Mouse (Mus musculus): ENCODE results near the gene Atxn2. TPM values are rescaled to one million over a fixed set of nuclear protein-coding genes. Genes with fewer than 3 reads are reported as not detected.
"Not testable (repeated sequence)": the region's sequence is repeated elsewhere in the genome, so short reads cannot be mapped to it uniquely, and the experiment has no call there.

The Atxn2 gene
- total RNA-seq, 2 experiments from 2014 or later = 228 to 234 TPM

DNA sequence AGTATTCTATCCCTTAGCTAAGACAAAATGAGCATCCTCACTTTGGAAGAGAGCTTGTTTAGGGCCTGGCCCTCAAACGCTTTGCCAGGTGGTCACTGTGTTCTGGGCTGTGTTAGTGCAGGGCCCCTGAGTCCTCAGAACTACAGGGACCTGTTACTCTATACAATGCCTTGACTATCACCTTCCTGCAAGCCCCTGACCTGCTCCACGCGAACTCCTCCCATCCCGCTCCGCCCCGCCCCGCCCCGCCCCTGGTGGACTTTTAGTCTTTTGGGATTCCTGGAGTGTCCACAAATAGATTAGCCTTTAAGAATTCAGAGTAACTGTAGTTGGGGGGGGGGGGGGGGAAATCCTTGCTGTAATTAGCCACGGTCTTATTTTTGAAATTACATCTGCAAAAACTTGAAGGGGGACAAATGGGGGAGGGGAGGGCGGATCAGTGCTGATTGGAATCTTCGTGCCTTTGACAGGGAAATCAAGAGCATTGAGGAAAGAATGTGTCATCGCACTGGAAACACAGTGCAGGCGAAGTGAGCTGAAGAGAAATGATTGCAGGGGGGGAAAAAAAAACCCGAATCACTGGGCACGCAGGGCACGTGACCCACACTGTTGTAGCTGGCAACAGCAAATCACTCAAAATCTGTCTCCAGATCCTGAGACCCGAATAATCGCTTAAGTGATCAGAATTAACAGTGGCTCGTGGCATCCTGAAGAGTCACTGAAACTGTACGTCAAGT, 6.5 kb upstream of the Atxn2 start:
- peak in 1 of 2 experiments; percentile 34 for DNase-seq (ENCODE audit: low spot score in 2 of 2)
- intact Hi-C loops (cut with DNase I) = no loop called here

DNA sequence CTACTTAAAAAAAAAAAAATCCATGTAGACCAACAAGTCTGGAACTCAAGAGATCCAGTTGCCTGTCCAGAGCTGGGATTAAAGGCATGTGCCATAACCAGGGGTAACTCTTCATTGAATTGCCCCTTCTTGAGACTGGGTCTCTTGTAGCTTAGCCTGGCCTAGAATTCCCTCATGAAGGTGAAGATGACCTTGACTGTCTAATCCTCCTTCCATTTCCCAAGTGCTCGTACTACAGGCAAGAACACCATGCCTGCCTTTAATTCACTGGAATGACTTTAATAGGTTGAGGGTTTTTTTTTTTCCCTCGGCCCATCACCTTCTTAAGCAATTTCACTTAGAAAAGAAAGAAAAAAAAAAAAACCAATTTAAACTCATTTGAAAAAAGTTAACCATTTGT, 735 bp upstream of the Atxn2 start:
- intact Hi-C loops (cut with DNase I) = loop anchor here (5.0 to 10.0 kb wide), 4 partner anchors 48 to 444 kb away; partner anchors contain the start of genes Acad10, Brap, Ppp1cc and Sh2b3
- DNase-seq (ENCODE audit: low spot score in 2 of 2) = no peak

DNA sequence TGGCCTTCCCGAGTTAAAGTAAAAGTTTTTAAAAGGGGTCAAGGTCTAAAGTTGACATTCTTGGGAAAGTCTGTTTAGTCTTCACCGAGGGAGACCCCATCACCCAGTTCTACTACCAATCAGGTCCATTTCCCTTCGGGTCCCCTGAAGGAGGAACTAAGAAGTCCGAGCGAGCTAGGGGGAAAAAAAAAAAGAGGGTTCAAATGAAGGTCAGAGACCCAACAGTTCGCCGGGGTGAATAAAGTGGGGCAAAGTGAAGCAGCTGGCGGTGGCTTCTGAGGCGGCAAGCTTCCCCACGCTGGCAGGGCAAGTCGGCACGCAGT, 325 bp upstream of the Atxn2 start:
- intact Hi-C loops (cut with DNase I) = loop anchor here (5.0 to 10.0 kb wide), 4 partner anchors 49 to 444 kb away; partner anchors contain the start of genes Acad10, Brap, Ppp1cc and Sh2b3
- DNase-seq (ENCODE audit: low spot score in 2 of 2) = no peak

DNA sequence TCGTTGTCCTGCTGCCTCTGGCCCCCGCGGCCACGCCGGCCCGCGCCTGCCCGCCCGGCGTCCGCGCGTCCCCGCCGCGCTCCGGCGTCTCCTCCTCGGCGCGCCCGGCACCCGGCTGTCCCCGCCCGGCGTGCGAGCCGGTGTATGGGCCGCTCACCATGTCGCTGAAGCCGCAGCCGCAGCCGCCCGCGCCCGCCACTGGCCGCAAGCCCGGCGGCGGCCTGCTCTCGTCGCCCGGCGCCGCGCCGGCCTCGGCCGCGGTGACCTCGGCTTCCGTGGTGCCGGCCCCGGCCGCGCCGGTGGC, 743 bp downstream of the Atxn2 start:
- DNase-seq (ENCODE audit: low spot score in 2 of 2) = no peak
- intact Hi-C loops (cut with DNase I) = loop anchor here (5.0 to 10.0 kb wide), 4 partner anchors 50 to 443 kb away; partner anchors contain the start of genes Acad10, Brap, Ppp1cc and Sh2b3

DNA sequence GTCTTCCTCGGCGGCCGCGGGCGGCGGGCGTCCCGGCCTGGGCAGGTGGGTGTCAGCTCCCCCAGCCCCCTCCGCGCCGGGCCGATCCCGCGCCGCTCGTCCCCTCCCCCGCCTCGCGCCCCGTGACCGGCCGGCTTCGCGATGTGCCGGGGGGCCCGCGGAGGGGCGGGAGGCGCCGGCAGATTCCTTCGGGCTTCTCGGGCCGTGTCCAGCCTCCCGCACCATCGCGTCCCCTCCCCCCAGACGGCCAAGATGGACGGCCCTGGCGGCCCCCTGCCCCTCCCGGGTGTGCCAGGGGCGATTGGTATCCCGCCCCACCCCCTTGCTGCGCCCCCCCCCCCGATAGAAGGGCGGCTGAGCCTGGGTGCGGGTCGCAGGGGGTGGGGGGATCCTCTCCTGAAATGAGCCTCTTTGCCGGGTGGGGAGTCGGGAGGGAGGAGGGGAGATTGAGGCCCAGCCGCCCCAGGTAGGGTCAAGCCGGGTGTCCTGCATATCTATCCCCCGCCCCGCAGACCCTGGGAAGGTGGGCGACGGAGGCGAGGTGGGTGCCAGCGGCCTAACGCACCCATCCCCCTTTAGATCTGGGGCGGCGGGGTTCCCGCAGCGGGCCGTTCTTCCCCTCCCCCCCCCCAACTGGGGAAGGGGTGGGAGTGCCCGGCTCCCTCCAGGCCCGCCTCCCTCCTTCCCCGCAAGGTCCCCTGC, 1.2 kb downstream of the Atxn2 start:
- intact Hi-C loops (cut with DNase I) = loop anchor here (5.0 to 10.0 kb wide), 4 partner anchors 50 to 442 kb away; partner anchors contain the start of genes Acad10, Brap, Ppp1cc and Sh2b3
- peak in 1 of 2 experiments; percentile 32 for DNase-seq (ENCODE audit: low spot score in 2 of 2)

DNA sequence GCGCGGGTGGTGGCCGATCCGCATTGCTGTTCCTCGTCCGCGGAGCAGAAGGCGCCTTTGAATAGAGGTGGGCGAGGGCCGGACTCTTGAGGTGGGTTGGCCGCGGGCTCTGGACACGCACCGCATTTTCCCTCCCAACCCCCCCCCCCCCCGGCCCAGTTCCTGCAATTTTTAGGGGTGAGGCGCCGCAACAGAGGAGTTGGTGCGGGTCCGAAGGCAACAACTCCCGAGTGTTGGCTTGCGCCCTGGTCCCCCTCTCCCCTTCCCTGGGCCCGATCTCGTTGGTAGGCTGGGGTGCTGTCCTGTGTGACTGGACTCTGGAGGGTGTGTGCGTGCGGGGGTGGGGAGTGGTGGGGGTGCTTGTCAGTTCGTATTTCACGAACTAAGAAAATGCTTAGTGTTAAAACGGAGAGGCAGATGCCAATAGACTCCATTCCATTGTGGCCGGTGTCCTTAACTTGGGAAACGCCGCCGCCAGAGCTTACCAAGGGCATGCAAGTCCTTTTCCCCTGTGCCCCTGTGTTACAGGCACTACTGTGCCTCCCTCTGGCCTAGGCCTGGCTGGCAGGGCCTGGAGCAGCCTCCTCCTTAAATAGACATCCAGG, 1.9 kb downstream of the Atxn2 start:
- intact Hi-C loops (cut with DNase I) = loop anchor here (5.0 to 10.0 kb wide), 4 partner anchors 51 to 442 kb away; partner anchors contain the start of genes Acad10, Brap, Ppp1cc and Sh2b3
- DNase-seq (ENCODE audit: low spot score in 2 of 2) = peak; percentile 23 to 42

DNA sequence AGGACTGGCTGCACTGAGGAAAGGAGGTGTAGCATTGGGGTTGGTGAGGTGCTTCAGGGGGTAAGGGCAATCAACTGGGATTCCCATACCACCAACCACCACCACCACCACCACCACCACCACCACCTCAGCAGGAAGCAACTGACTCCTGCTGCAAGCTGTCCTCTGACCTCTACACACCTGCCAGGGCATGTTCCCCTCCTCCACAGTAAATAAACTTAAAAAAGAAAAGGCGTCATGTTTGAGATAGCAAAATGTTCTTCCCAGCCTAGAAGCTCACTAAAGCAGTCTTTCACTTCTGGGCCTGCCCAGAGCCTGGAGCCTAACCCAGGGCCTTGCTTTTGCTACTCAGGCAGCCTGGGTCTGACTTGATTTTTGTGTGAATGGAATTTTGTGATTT, 3.2 kb downstream of the Atxn2 start:
- intact Hi-C loops (cut with DNase I) = loop anchor here (5.0 to 10.0 kb wide), 4 partner anchors 52 to 440 kb away; partner anchors contain the start of genes Acad10, Brap, Ppp1cc and Sh2b3
- DNase-seq (ENCODE audit: low spot score in 2 of 2) = no peak

DNA sequence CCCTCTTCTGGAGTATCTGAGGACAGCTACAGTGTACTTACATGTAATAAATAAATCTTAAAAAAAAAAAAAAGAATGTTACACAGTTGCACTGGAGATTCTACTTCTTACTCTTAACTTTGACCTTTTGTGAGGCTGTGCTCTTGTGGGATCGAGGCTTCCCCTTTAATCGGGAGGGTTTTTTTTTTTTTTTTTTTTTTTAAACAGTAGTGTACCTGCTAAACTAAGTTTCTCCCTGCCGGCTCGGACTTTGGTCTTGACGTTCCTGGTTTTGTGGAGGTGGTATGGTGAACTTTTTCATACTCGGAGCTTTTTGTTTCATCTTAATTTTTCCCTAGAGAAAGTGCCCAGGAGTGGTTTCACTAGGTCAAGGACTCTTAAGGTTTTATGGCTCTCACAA, 3.8 kb downstream of the Atxn2 start:
- intact Hi-C loops (cut with DNase I) = loop anchor here (5.0 to 10.0 kb wide), 4 partner anchors 52 to 440 kb away; partner anchors contain the start of genes Acad10, Brap, Ppp1cc and Sh2b3
- no peak for DNase-seq (ENCODE audit: low spot score in 2 of 2)

DNA sequence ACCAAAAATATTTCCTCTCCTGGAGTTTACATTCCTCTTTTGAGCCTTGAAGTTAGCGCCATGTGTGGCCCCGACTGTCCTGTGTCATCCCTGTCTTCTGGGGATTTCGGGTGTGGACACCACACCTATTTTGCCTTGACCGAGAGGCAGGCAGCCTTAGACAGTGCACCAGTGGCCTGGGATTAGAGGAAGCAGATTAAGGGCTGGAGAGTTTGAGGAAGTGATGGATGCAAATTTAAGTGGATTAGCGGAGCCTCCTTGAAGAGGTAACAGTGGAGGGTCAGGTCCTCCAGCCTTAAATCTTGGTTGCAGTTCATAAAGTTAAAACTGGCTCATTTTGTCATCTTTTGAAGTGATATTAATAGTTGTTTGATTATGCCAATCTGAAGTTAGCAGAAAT, 7.3 kb downstream of the Atxn2 start:
- intact Hi-C loops (cut with DNase I) = loop anchor here (10.0 kb wide), 1 partner anchor 436 kb away; the partner anchor contains the start of gene Ppp1cc
- DNase-seq (ENCODE audit: low spot score in 2 of 2) = no peak

DNA sequence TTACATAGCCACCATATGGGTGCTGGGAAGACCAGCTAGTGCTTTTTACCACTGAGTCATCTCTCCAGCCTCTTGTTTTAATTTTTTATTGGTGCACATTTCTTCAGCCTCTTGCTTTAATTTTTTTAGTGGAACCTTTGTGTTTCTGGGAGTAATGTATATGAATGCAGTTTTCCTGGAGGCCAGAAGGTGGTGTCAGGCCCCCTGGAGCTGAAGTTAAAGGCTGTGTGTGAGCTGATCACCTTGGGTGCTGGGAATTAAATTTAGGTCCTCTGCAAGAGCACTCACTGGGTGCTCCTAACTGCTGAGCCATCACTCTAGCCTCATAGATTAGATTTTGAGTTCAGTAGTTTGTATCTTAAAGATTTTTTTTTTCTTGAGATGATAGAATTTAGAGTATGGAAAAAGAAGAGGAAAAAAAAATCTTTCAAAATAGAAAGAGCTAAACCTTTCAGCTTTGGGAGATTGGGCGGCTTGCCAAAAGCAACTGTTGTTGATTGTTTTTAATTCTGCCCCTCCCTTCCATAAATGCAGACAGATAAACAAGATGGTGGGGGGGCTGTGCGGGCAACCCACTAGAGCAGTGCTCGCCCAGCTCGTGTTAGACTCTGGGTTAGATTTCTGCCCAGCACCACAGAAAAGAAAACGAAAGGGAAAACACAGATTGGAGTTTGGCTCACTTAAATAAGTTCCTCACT, 9.9 kb downstream of the Atxn2 start:
- no peak for DNase-seq (ENCODE audit: low spot score in 2 of 2)
- intact Hi-C loops (cut with DNase I) = no loop called here

DNA sequence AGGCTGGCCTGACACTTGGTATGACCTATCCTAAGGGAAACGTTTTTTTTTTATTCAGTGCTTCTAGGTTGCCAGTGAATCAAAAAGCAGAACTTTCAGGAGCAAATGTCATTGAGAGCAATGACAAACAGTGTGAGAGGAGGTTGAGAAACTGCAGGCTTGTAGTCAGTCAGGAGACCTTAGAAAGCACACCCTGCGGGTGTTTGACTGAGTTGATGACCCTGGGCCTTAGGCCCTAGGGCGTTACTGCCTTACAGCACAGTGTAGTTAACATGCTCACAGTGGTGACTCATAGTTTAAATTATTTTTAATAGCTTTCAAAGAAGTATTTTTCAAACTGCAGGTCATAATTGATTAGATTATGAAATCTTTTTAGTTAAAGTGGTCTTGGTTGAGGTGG, 10.7 kb downstream of the Atxn2 start:
- no peak for DNase-seq (ENCODE audit: low spot score in 2 of 2)
- intact Hi-C loops (cut with DNase I) = no loop called here

DNA sequence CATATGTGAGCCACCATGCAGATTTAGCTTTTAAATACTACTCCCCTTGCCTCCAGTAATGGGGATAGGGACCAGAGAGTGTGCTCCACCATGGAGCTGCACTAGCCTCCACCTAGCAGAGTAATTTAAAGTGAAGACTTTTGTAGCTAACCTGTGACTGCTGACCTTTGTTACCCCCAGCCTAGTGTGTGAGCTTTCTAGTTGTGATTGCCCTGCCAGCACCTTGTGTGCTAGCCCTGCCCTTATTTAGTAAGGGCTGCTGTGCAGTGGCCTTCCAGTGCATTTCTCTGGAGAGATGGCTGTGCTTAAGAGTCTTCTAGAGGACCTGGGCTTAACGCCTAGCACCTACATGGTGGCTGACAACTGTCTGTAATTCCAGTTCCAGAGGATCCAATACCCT, 13.5 kb downstream of the Atxn2 start:
- DNase-seq (ENCODE audit: low spot score in 2 of 2) = no peak
- intact Hi-C loops (cut with DNase I) = no loop called here

DNA sequence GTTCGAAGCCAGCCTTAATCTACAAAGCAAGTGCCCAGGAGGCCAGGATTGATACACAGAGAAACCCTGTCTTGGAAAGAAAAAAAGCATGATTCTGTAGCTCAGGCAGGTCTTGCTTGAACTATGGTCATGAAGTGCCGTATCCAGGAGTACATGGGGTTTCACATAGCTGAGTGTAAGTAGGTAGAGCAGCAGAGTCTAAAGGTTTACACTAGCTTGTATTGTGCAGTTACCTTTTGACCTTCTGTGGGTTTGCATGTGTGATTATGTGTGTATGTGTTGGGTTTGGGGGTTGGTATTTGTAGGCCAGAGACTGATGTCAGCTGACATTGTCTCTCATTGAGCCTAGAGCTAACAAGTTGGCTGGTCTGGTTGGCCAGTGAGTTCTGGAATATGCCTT, 18.9 kb downstream of the Atxn2 start:
- intact Hi-C loops (cut with DNase I) = no loop called here
- no peak for DNase-seq (ENCODE audit: low spot score in 2 of 2)

DNA sequence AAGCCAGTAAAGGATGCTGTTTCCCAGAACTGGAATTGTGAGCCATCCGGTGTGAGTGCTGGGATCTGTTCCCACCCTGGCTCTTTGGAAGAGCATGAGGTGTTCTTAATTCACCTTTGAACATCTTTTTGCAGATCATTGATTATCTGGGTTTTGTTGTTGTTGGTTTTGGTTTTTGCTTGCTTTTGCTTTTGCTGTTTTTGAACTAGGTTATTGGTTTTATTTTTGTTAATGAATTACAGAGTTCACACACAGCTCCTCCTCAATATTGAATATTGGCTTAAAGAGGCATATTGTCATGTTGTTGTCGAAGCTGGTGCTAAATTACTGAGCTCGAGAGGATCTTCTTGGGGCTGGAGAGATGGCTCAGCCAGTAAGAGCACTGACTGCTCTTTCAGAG, 25.5 kb downstream of the Atxn2 start:
- DNase-seq (ENCODE audit: low spot score in 2 of 2) = no peak
- intact Hi-C loops (cut with DNase I) = no loop called here

DNA sequence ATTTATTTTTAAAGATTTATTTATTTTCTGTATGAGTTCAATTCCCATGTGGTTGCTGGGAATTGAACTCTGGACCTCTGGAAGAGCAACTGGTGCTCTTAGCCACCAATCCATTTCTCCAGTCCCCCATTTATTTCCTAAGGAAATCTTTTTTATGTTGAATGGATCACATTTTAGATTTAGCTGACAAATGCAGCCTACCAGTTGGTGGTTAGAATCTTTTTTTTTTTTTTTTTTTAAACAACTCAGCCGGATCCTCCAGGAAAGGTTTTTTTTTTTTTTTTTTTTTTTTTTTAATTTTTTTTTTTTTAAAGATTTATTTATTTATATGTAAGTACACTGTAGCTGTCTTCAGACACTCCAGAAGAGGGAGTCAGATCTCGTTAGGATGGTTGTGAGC, 27.0 kb downstream of the Atxn2 start:
- DNase-seq (ENCODE audit: low spot score in 2 of 2); intact Hi-C loops (cut with DNase I): not testable (repeated sequence)

DNA sequence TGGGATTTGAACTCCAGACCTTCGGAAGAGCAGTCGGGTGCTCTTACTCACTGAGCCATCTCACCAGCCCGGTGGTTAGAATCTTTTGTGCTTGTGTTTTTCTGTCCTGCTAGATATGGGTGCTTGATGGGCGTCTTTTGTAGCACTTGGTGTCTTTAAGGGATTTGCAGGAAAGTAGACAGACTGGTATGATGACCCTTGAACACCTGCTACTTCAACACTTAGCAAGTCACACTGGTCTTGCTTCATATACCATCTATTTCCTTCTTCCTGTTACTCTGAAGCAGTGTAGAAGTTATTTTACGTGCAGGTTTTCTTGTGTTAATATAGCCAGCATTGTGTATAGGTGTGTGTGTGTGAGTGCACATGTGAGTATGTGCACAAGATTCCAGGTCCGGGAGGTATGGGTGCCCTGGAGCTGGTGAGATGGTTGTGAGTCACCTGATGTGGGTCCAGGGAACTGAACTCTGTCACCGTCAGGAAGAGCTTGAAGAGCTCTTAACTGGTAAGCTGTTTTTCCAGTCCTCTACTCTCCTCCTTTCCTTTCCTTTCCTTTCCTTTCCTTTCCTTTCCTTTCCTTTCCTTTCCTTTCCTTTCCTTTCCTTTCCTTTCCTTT, 27.5 kb downstream of the Atxn2 start:
- intact Hi-C loops (cut with DNase I) = no loop called here

DNA sequence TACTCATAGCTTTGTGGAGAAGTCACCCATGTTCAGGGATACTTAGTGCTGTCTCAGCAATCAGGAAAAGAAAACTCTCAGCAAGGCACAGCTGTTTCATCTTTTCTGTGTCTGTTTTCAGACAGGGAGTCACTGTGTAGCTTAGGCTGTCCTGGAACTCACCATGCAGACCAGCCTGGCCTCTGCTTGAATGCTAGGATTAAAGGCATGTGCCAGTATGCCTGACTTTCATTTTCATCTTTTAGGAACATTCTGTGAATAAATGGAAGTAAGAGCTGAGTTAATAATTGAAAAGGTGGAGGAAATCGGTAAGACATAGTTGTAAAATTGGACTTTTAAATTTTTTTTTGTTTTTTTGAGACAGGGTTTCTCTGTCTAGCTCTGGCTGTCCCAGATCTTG, 29.4 kb downstream of the Atxn2 start:
- no peak for DNase-seq (ENCODE audit: low spot score in 2 of 2)
- intact Hi-C loops (cut with DNase I) = no loop called here

More for the DNA sequence above, 27.5 kb downstream of the Atxn2 start:
- DNase-seq (ENCODE audit: low spot score in 2 of 2) = no peak

DNA sequence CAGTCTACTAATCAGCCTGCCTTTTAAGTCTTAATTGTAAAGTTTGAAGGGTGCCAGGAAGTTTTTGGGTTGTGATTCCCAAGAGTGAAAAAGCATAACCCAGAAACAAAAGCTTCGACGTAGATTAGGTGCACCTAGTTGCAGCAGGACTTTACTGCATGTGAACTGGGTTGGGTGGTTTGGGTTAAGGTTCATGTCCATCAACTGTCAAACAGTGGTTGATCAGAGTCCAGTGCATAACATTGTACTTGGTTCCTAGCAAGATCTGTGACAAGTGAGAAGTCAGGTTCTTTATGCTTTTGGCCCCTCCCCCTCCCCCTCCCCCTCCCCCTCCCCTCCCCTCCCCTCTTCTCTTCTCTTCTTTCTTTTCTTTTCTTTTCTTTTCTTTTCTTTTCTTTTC, 31.8 kb downstream of the Atxn2 start:
- intact Hi-C loops (cut with DNase I) = no loop called here
- no peak for DNase-seq (ENCODE audit: low spot score in 2 of 2)

DNA sequence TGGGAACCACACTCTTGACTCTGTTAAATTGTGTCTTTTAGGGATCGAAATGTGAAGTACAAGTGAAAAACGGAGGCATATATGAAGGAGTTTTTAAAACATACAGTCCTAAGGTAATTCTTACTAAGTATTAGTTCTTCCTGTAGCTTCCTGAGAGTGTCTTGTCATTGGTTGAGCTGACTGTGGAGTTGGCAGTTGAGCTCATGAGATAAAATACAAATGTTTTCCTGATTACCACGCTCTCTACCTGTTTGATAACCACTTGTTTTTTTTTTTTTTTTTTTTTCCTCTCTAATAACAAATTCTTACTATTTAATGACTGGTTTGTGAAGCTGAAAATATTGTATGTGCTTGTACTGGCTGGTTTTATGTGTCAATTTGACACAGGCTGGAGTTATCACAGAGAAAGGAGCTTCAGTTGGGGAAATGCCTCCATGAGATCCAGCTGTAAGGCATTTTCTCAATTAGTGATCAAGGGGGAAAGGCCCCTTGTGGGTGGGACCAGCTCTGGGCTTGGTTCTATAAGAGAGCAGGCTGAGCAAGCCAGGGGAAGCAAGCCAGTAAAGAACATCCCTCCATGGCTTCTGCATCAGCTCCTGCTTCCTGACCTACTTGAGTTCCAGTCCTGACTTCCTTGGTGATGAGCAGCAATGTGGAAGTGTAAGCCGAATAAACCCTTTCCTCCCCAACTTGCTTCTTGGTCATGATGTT, 36.9 kb downstream of the Atxn2 start:
- DNase-seq (ENCODE audit: low spot score in 2 of 2); intact Hi-C loops (cut with DNase I): not testable (repeated sequence)
